Mouse (Mus musculus) ES-E14 (cell line): Measurements from ENCODE around the gene Adgrb3.

Experiments used
- ZC3H11A ChIP-seq: IDR thresholded peaks from 2 replicates; pipeline ENCODE4 v1.6.1; 2012; ENCODE audit warnings: low read depth, mild to moderate bottlenecking, inconsistent platforms, low read length, borderline replicate concordance
- ZNF384 ChIP-seq: IDR thresholded peaks from 2 replicates; pipeline ENCODE4 v1.6.1; 2012; ENCODE audit warnings: low read depth, low read length, inconsistent platforms

DNA sequence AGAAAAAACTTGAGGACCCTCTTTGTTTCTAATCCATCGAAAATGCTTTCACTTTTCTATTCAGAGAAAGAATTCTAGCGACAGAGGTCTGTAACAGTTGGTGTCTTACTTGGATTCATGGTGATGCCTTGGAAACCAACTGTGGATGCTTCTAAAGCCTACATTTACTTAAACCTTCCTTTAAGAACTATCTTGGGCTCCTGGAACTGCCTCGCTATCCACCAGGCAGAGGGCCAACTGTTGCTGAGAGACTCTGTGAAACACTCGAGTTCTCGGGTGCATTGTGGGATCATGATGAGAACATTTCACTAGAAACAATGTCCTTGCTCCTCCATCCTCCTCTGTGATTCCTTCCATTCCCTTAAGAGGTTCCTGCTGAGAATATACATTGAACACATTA lies 48.0 kb upstream of the Adgrb3 start:
- no peak for TF ChIP-seq ZNF384
- no peak for TF ChIP-seq ZC3H11A
